Mouse (Mus musculus): ENCODE results near the gene Abca4. TPM values are rescaled to one million over a fixed set of nuclear protein-coding genes. Genes with fewer than 3 reads are reported as not detected.

Gene Abca4
- polyA plus RNA-seq, 1 experiment: 1.7 TPM

DNA sequence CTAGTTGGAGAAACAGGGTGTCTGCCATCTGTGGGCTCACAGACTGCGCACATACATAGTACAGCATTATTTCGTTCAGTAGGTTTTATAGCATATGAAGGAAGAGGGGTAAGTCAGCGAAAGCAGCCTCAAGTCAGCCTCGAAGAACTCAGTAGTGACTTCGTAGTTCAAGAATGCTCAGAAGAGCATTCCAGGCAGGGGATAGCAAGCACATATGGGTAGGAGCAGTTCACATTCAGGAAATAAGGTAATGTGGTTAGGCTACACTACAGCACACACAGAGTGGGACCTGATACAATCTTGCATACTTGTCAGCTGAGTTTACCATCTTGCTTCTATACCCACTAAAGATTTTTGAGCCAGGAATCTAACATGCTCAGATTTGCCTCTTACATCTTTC is 34.0 kb upstream of the Abca4 start:
- Histone ChIP-seq H3ac (ENCODE audit: control insufficient read depth, insufficient read length) (no peak overlapping the region), H3K36me3 (ENCODE audit: control insufficient read depth, insufficient read depth) (peaks cover 52% of the 10 kb centered on the region), H3K4me3 (no peak overlapping the region), H3K4me2 (ENCODE audit: low read depth) (no peak overlapping the region), H3K79me2 (ENCODE audit: control insufficient read depth, insufficient read depth) (no peaks in the 10 kb centered on the region), H3K27me3 (ENCODE audit: control insufficient read depth, insufficient read depth, insufficient read length) (no peaks in the 10 kb centered on the region)
- TF ChIP-seq E2F4 (IDR thresholded peaks at IDR 0.05; ENCODE audit: insufficient read depth): no peak
- TF ChIP-seq MYOD1 (IDR thresholded peaks at IDR 0.05; ENCODE audit: control insufficient read depth in 1 of 3, insufficient read length in 2 of 3, low read depth in 2 of 3): no peak
- TF ChIP-seq MAX (IDR thresholded peaks at IDR 0.05; ENCODE audit: low read depth): no peak
- TF ChIP-seq TCF3 (IDR thresholded peaks at IDR 0.05; ENCODE audit: insufficient read length, low read depth): no peak
- TF ChIP-seq USF1 (IDR thresholded peaks at IDR 0.05; ENCODE audit: low read depth): no peak
- TF ChIP-seq POLR2AphosphoS2 (IDR thresholded peaks at IDR 0.05; ENCODE audit: insufficient read length, low read depth): no peak
- TF ChIP-seq CEBPB (IDR thresholded peaks at IDR 0.05; ENCODE audit: insufficient read depth, poor library complexity, severe bottlenecking): no peak
- no peak for TF ChIP-seq SRF (IDR thresholded peaks at IDR 0.05; ENCODE audit: control insufficient read depth, insufficient read length, low read depth)
- no peak for TF ChIP-seq REST (IDR thresholded peaks at IDR 0.05; ENCODE audit: insufficient read depth, insufficient read length)
- TF ChIP-seq TCF12 (IDR thresholded peaks at IDR 0.05; ENCODE audit: insufficient read depth, poor library complexity, severe bottlenecking): no peak
- no peak for TF ChIP-seq POLR2A (IDR thresholded peaks at IDR 0.05; ENCODE audit: insufficient read length, low read depth)
- no peak for TF ChIP-seq MYOG (IDR thresholded peaks at IDR 0.05; ENCODE audit: control insufficient read depth in 1 of 3, insufficient read depth in 1 of 3, insufficient read length in 2 of 3, low read depth in 2 of 3)

DNA sequence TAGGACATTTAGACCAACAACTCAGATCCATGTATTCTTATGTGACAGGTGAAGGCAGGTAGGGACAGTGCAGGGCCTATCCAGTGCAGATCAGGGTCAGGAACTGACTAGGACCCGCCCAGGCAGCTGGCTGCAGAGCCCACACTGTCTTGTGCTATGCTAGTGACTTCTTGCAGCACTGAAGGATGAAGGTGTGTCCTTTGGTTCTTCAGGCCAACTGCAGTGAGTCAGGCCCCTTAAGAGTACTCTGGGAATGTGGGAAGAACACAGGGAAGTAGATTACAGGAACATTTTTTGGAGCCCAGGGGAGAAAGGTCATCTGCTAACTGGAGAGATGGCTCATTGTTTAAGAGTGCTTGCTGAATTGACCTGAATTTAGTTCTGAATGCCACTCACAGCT is 31.8 kb upstream of the Abca4 start:
- Histone ChIP-seq H3K79me2 (ENCODE audit: control insufficient read depth, insufficient read depth) (no peaks in the 10 kb centered on the region), H3ac (ENCODE audit: control insufficient read depth, insufficient read length) (no peak overlapping the region), H3K27me3 (ENCODE audit: control insufficient read depth, insufficient read depth, insufficient read length) (no peaks in the 10 kb centered on the region), H3K4me3 (no peak overlapping the region), H3K4me2 (ENCODE audit: low read depth) (no peak overlapping the region), H3K36me3 (ENCODE audit: control insufficient read depth, insufficient read depth) (peaks cover 63% of the 10 kb centered on the region)
- TF ChIP-seq TCF12 (IDR thresholded peaks at IDR 0.05; ENCODE audit: insufficient read depth, poor library complexity, severe bottlenecking) (no peak), MYOG (IDR thresholded peaks at IDR 0.05; ENCODE audit: control insufficient read depth in 1 of 3, insufficient read depth in 1 of 3, insufficient read length in 2 of 3, low read depth in 2 of 3) (peak in 2 of 3 experiments; percentile 20 to 76), REST (IDR thresholded peaks at IDR 0.05; ENCODE audit: insufficient read depth, insufficient read length) (no peak), MYOD1 (IDR thresholded peaks at IDR 0.05; ENCODE audit: control insufficient read depth in 1 of 3, insufficient read length in 2 of 3, low read depth in 2 of 3) (peak in 1 of 3 experiments; percentile 54)

DNA sequence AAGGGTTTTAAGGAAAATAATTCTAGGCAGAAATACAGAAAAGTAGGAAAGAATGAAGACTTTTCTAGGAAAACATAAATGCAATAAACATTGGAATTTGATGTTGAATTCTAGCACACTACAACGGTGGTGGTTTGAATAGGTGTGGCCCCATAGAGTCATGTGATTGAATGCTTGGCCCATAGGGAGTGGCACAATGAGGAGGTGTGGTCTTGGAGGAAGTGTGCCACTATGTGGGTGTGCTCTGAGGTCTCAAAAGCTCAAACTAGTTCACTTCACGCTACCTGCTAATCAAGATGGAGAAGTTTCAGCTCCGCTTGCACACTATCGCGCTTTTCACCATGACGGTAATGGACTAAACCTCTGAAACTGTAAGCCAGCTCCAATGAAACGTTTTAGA is 25.8 kb upstream of the Abca4 start:
- no peak overlapping the region for H3K4me2 ChIP-seq (ENCODE audit: low read depth)
- H3K27me3 ChIP-seq (ENCODE audit: control insufficient read depth, insufficient read depth, insufficient read length): no peaks in the 10 kb centered on the region
- H3ac ChIP-seq (ENCODE audit: control insufficient read depth, insufficient read length): no peak overlapping the region
- H3K4me3 ChIP-seq: no peak overlapping the region
- peaks cover 27% of the 10 kb centered on the region for H3K36me3 ChIP-seq (ENCODE audit: control insufficient read depth, insufficient read depth)
- H3K79me2 ChIP-seq (ENCODE audit: control insufficient read depth, insufficient read depth): no peaks in the 10 kb centered on the region
- TF ChIP-seq E2F4 (IDR thresholded peaks at IDR 0.05; ENCODE audit: insufficient read depth) (no peak), TCF12 (IDR thresholded peaks at IDR 0.05; ENCODE audit: insufficient read depth, poor library complexity, severe bottlenecking) (no peak), POLR2A (IDR thresholded peaks at IDR 0.05; ENCODE audit: insufficient read length, low read depth) (no peak), USF1 (IDR thresholded peaks at IDR 0.05; ENCODE audit: low read depth) (no peak), REST (IDR thresholded peaks at IDR 0.05; ENCODE audit: insufficient read depth, insufficient read length) (no peak), CEBPB (IDR thresholded peaks at IDR 0.05; ENCODE audit: insufficient read depth, poor library complexity, severe bottlenecking) (no peak), MYOG (IDR thresholded peaks at IDR 0.05; ENCODE audit: control insufficient read depth in 1 of 3, insufficient read depth in 1 of 3, insufficient read length in 2 of 3, low read depth in 2 of 3) (no peak), MYOD1 (IDR thresholded peaks at IDR 0.05; ENCODE audit: control insufficient read depth in 1 of 3, insufficient read length in 2 of 3, low read depth in 2 of 3) (no peak), POLR2AphosphoS2 (IDR thresholded peaks at IDR 0.05; ENCODE audit: insufficient read length, low read depth) (no peak), TCF3 (IDR thresholded peaks at IDR 0.05; ENCODE audit: insufficient read length, low read depth) (no peak), SRF (IDR thresholded peaks at IDR 0.05; ENCODE audit: control insufficient read depth, insufficient read length, low read depth) (no peak), MAX (IDR thresholded peaks at IDR 0.05; ENCODE audit: low read depth) (no peak)

DNA sequence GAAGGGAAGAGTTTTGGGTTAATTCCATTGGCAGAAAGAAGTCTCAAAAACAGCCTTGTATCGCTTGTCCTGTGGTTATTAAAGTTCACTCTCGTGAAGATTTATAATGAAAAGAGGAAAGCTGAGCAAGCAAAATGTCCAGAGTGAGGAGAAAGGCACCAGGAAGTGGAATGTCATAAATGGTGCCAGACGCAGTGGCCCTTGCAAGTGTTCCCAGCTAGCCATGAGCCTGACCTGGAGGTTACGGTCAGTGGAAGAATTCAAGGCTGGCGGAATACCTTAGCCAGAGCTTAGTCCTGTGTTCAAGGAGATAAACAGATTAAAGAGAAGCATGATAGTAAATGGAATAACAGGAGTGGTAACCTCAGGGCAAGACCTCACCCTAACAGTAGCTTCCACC is 25.1 kb upstream of the Abca4 start:
- H3K4me3 ChIP-seq: no peak overlapping the region
- peaks cover 27% of the 10 kb centered on the region for H3K36me3 ChIP-seq (ENCODE audit: control insufficient read depth, insufficient read depth)
- no peak overlapping the region for H3K4me2 ChIP-seq (ENCODE audit: low read depth)
- TF ChIP-seq TCF12 (IDR thresholded peaks at IDR 0.05; ENCODE audit: insufficient read depth, poor library complexity, severe bottlenecking) (no peak), USF1 (IDR thresholded peaks at IDR 0.05; ENCODE audit: low read depth) (no peak), MAX (IDR thresholded peaks at IDR 0.05; ENCODE audit: low read depth) (no peak), TCF3 (IDR thresholded peaks at IDR 0.05; ENCODE audit: insufficient read length, low read depth) (no peak), CEBPB (IDR thresholded peaks at IDR 0.05; ENCODE audit: insufficient read depth, poor library complexity, severe bottlenecking) (no peak), MYOD1 (IDR thresholded peaks at IDR 0.05; ENCODE audit: control insufficient read depth in 1 of 3, insufficient read length in 2 of 3, low read depth in 2 of 3) (no peak), SRF (IDR thresholded peaks at IDR 0.05; ENCODE audit: control insufficient read depth, insufficient read length, low read depth) (no peak), REST (IDR thresholded peaks at IDR 0.05; ENCODE audit: insufficient read depth, insufficient read length) (no peak), E2F4 (IDR thresholded peaks at IDR 0.05; ENCODE audit: insufficient read depth) (no peak), POLR2A (IDR thresholded peaks at IDR 0.05; ENCODE audit: insufficient read length, low read depth) (no peak), POLR2AphosphoS2 (IDR thresholded peaks at IDR 0.05; ENCODE audit: insufficient read length, low read depth) (no peak), MYOG (IDR thresholded peaks at IDR 0.05; ENCODE audit: control insufficient read depth in 1 of 3, insufficient read depth in 1 of 3, insufficient read length in 2 of 3, low read depth in 2 of 3) (no peak)
- H3K27me3 ChIP-seq (ENCODE audit: control insufficient read depth, insufficient read depth, insufficient read length): no peaks in the 10 kb centered on the region
- H3K79me2 ChIP-seq (ENCODE audit: control insufficient read depth, insufficient read depth): no peaks in the 10 kb centered on the region
- no peak overlapping the region for H3ac ChIP-seq (ENCODE audit: control insufficient read depth, insufficient read length)

Measured in myocyte (in vitro differentiated cells).